Mouse (Mus musculus): Measurements from ENCODE around the gene 4931409K22Rik. TPM values are rescaled to one million over a fixed set of nuclear protein-coding genes. Genes with fewer than 3 reads are reported as not detected.

4931409K22Rik gene
- polyA plus RNA-seq, 1 experiment from 2014 or later, result 0.07 TPM

- peak; percentile 32 for DNase-seq (ENCODE audit: low spot score)
- Histone ChIP-seq H3K4me3 (peak overlapping the region; percentile 27; the same call in 1 of the 2 replicates), H3K36me3 (no peaks in the 10 kb centered on the region), H3K9me3 (peaks cover under 1% of the 10 kb centered on the region; the same call in 1 of the 2 replicates), H3K27ac (peak overlapping the region; percentile 66), H3K4me1 (replicated peaks) (peaks cover 22% of the 10 kb centered on the region), H3K27me3 (ENCODE audit: insufficient read depth, poor library complexity, severe bottlenecking) (peaks cover 34% of the 10 kb centered on the region)
- WGBS, result 34% methylated on average over 26 of the region's 26 CpGs
These were observed 5.9 kb downstream of the 4931409K22Rik start for GRCm38 (mm10) chr5:24550598-24551316.

- DNase-seq (ENCODE audit: low spot score), result no peak
- H3K36me3 ChIP-seq, result no peaks in the 10 kb centered on the region
- H3K9me3 ChIP-seq, result no peaks in the 10 kb centered on the region
- 79% methylated on average over 7 of the region's 7 CpGs for WGBS
- peaks cover 18% of the 10 kb centered on the region; the same call in 1 of the 2 replicates for H3K27me3 ChIP-seq (ENCODE audit: insufficient read depth, poor library complexity, severe bottlenecking)
- H3K4me3 ChIP-seq, result no peak overlapping the region
- H3K27ac ChIP-seq, result no peak overlapping the region
- H3K4me1 ChIP-seq (replicated peaks), result peaks cover 27% of the 10 kb centered on the region
These were observed 14.0 kb downstream of the 4931409K22Rik start for GRCm38 (mm10) chr5:24542643-24543042.

GRCm38 (mm10) chr5:24541144-24541569 lies 15.5 kb downstream of the 4931409K22Rik start:
- no peaks in the 10 kb centered on the region for H3K9me3 ChIP-seq
- H3K27me3 ChIP-seq (ENCODE audit: insufficient read depth, poor library complexity, severe bottlenecking), result peaks cover 25% of the 10 kb centered on the region; the same call in 1 of the 2 replicates
- H3K27ac ChIP-seq, result no peak overlapping the region
- 41% methylated on average over 6 of the region's 6 CpGs for WGBS
- DNase-seq (ENCODE audit: low spot score), result no peak
- no peak overlapping the region for H3K4me3 ChIP-seq
- H3K4me1 ChIP-seq (replicated peaks), result peaks cover 30% of the 10 kb centered on the region
- H3K36me3 ChIP-seq, result no peaks in the 10 kb centered on the region

- Histone ChIP-seq H3K4me1 (replicated peaks) (peaks cover 30% of the 10 kb centered on the region), H3K4me3 (no peak within 1 kb of the TSS), H3K36me3 (no peaks in the 10 kb centered on the region), H3K27me3 (ENCODE audit: insufficient read depth, poor library complexity, severe bottlenecking) (peaks cover 25% of the 10 kb centered on the region; the same call in 1 of the 2 replicates), H3K27ac (peak within 1 kb of the TSS; percentile 36; the same call in 1 of the 2 replicates), H3K9me3 (no peaks in the 10 kb centered on the region)
- WGBS, result 46% methylated on average over 14 of the region's 14 CpGs
- DNase-seq (ENCODE audit: low spot score), result peak; percentile 13
These were observed 16.0 kb downstream of the 4931409K22Rik start, which contains the start of gene Asb10 for GRCm38 (mm10) chr5:24540387-24541143. Asb10 (minus strand) TSS chr5:24540978.

GRCm38 (mm10) chr5:24539571-24540296 lies 16.9 kb downstream of the 4931409K22Rik start:
- Histone ChIP-seq H3K9me3 (no peaks in the 10 kb centered on the region), H3K4me1 (replicated peaks) (peaks cover 30% of the 10 kb centered on the region), H3K27me3 (ENCODE audit: insufficient read depth, poor library complexity, severe bottlenecking) (peaks cover 25% of the 10 kb centered on the region; the same call in 1 of the 2 replicates), H3K27ac (0 out of 2 replicates have a peak overlapping the region, but pooled peaks have one; percentile 36), H3K36me3 (no peaks in the 10 kb centered on the region), H3K4me3 (no peak overlapping the region)
- no peak for DNase-seq (ENCODE audit: low spot score)
- WGBS, result 82% methylated on average over 22 of the region's 22 CpGs

GRCm38 (mm10) chr5:24537618-24538017 lies 19.0 kb downstream of the 4931409K22Rik start:
- no peak for DNase-seq (ENCODE audit: low spot score)
- Histone ChIP-seq H3K9me3 (no peaks in the 10 kb centered on the region), H3K27me3 (ENCODE audit: insufficient read depth, poor library complexity, severe bottlenecking) (peaks cover 36% of the 10 kb centered on the region), H3K4me3 (no peak overlapping the region), H3K36me3 (no peaks in the 10 kb centered on the region), H3K27ac (no peak overlapping the region), H3K4me1 (replicated peaks) (peaks cover 35% of the 10 kb centered on the region)
- 69% methylated on average over 16 of the region's 16 CpGs for WGBS

GRCm38 (mm10) chr5:24536511-24536910 lies 20.1 kb downstream of the 4931409K22Rik start:
- 84% methylated on average over 5 of the region's 5 CpGs for WGBS
- peaks cover 35% of the 10 kb centered on the region for H3K4me1 ChIP-seq (replicated peaks)
- no peaks in the 10 kb centered on the region for H3K36me3 ChIP-seq
- no peak overlapping the region for H3K4me3 ChIP-seq
- H3K9me3 ChIP-seq, result no peaks in the 10 kb centered on the region
- H3K27me3 ChIP-seq (ENCODE audit: insufficient read depth, poor library complexity, severe bottlenecking), result peaks cover 47% of the 10 kb centered on the region
- no peak overlapping the region for H3K27ac ChIP-seq
- DNase-seq (ENCODE audit: low spot score), result no peak

GRCm38 (mm10) chr5:24535731-24536130 lies 20.9 kb downstream of the 4931409K22Rik start:
- Histone ChIP-seq H3K4me1 (replicated peaks) (peaks cover 27% of the 10 kb centered on the region), H3K36me3 (no peaks in the 10 kb centered on the region), H3K27ac (no peak overlapping the region), H3K27me3 (ENCODE audit: insufficient read depth, poor library complexity, severe bottlenecking) (peaks cover 55% of the 10 kb centered on the region), H3K4me3 (no peak overlapping the region), H3K9me3 (no peaks in the 10 kb centered on the region)
- no peak for DNase-seq (ENCODE audit: low spot score)
- WGBS, result 87% methylated on average over 3 of the region's 3 CpGs

- Histone ChIP-seq H3K27ac (no peak overlapping the region), H3K4me3 (no peak overlapping the region), H3K9me3 (no peaks in the 10 kb centered on the region), H3K27me3 (ENCODE audit: insufficient read depth, poor library complexity, severe bottlenecking) (peaks cover 57% of the 10 kb centered on the region), H3K4me1 (replicated peaks) (peaks cover 15% of the 10 kb centered on the region), H3K36me3 (no peaks in the 10 kb centered on the region)
- DNase-seq (ENCODE audit: low spot score), result no peak
- WGBS, result 50% methylated on average over 5 of the region's 5 CpGs
These were observed 22.3 kb downstream of the 4931409K22Rik start for GRCm38 (mm10) chr5:24534292-24534691.

- H3K4me3 ChIP-seq, result no peak overlapping the region
- H3K27ac ChIP-seq, result no peak overlapping the region
- peaks cover 18% of the 10 kb centered on the region for H3K4me1 ChIP-seq (replicated peaks)
- peaks cover 66% of the 10 kb centered on the region for H3K27me3 ChIP-seq (ENCODE audit: insufficient read depth, poor library complexity, severe bottlenecking)
- DNase-seq (ENCODE audit: low spot score), result no peak
- no peaks in the 10 kb centered on the region for H3K9me3 ChIP-seq
- WGBS, result 48% methylated on average over 11 of the region's 11 CpGs
- no peaks in the 10 kb centered on the region for H3K36me3 ChIP-seq
These were observed 23.2 kb downstream of the 4931409K22Rik start for GRCm38 (mm10) chr5:24533391-24533790.

- WGBS, result 23% methylated on average over 24 of the region's 24 CpGs
- Histone ChIP-seq H3K27me3 (ENCODE audit: insufficient read depth, poor library complexity, severe bottlenecking) (peaks cover 85% of the 10 kb centered on the region), H3K27ac (no peak overlapping the region), H3K4me1 (replicated peaks) (peaks cover 39% of the 10 kb centered on the region), H3K9me3 (no peaks in the 10 kb centered on the region), H3K36me3 (no peaks in the 10 kb centered on the region), H3K4me3 (no peak overlapping the region)
- DNase-seq (ENCODE audit: low spot score), result peak; percentile 91
These were observed 26.4 kb downstream of the 4931409K22Rik start for GRCm38 (mm10) chr5:24530042-24530689.

- DNase-seq (ENCODE audit: low spot score), result no peak
- WGBS, result 17% methylated on average over 6 of the region's 6 CpGs
These were observed 28.8 kb downstream of the 4931409K22Rik start for GRCm38 (mm10) chr5:24527780-24528179.

More at GRCm38 (mm10) chr5:24527780-24528179, 28.8 kb downstream of the 4931409K22Rik start:
- Histone ChIP-seq H3K9me3 (no peaks in the 10 kb centered on the region), H3K27ac (no peak overlapping the region), H3K4me1 (replicated peaks) (peaks cover 58% of the 10 kb centered on the region), H3K36me3 (no peaks in the 10 kb centered on the region), H3K27me3 (ENCODE audit: insufficient read depth, poor library complexity, severe bottlenecking) (peaks cover 100% of the 10 kb centered on the region), H3K4me3 (peak overlapping the region; percentile 60)
